Mouse (Mus musculus) midbrain, embryonic 13.5 days (tissue): ENCODE results near the gene Mfsd4b1. TPM values are rescaled to one million over a fixed set of nuclear protein-coding genes. Genes with fewer than 3 reads are reported as not detected.
A peak's percentile ranks its signal among the peaks of the same experiment; 100 is the strongest.

Experiments
- ATAC-seq: fragments of 200-750 bp; cut with Nextera tagmentation; 2 replicates; pipeline ENCODE4 v1.8.0; 2017; ENCODE audit warnings: mild to moderate bottlenecking, moderate TSS enrichment, moderate library complexity
- H3K27ac ChIP-seq: fragments of 300-500 bp; sonication (generic); 2 replicates; pipeline ENCODE4 v1.5.1; 2015; ENCODE audit warnings: inconsistent platforms, mild to moderate bottlenecking, moderate library complexity
- H3K27me3 ChIP-seq: fragments of 300-500 bp; sonication (generic); 2 replicates; pipeline ENCODE4 v1.6.1; 2015; ENCODE audit warnings: mild to moderate bottlenecking, inconsistent platforms
- H3K36me3 ChIP-seq: fragments of 300-500 bp; sonication (generic); 2 replicates; pipeline ENCODE4 v1.6.1; 2015; ENCODE audit warnings: mild to moderate bottlenecking, inconsistent platforms
- H3K4me1 ChIP-seq: fragments of 300-500 bp; sonication (generic); replicated peaks from 2 replicates; pipeline ENCODE4 v1.6.1; 2015; ENCODE audit warnings: inconsistent platforms
- H3K4me2 ChIP-seq: fragments of 300-500 bp; sonication (generic); replicated peaks from 2 replicates; pipeline ENCODE4 v1.6.1; 2015; ENCODE audit warnings: moderate library complexity, mild to moderate bottlenecking, inconsistent platforms
- H3K4me3 ChIP-seq: fragments of 300-500 bp; sonication (generic); replicated peaks from 2 replicates; pipeline ENCODE4 v1.5.1; 2015; ENCODE audit warnings: mild to moderate bottlenecking, inconsistent platforms
- H3K9ac ChIP-seq: fragments of 300-500 bp; sonication (generic); replicated peaks from 2 replicates; pipeline ENCODE4 v1.6.1; 2015; ENCODE audit warnings: mild to moderate bottlenecking, inconsistent platforms
- H3K9me3 ChIP-seq: fragments of 300-500 bp; sonication (generic); 2 replicates; pipeline ENCODE4 v1.6.1; 2016; ENCODE audit warnings: mild to moderate bottlenecking, inconsistent platforms
- WGBS: fragments of 180-500 bp; shearing (Covaris S2); methylation state at CpG from one replicate; pipeline ENCODE4 v1.1.7; 2015; 5-methylcytosine and 5-hydroxymethylcytosine counted together
- polyA plus RNA-seq: library from polyadenylated mRNA; unstranded; fragments of >200 nt; fragmentation: Nextera tagmentation; extraction: Ambion mirVana; gene quantifications from 2 replicates; pipeline ENCODE4 v1.2.1, GENCODE M21; 2015

Mfsd4b1 gene
- 0.36 and 0.46 TPM in 2 replicates for polyA plus RNA-seq

- under 1% methylated on average over 45 of the region's 46 CpGs for WGBS
- Histone ChIP-seq H3K9me3 (0 out of 2 replicates have a peak, but pooled peaks cover 3% of the 10 kb centered on the region), H3K4me2 (peak within 1 kb of the TSS; percentile 89), H3K27me3 (peaks cover 9% of the 10 kb centered on the region; the same call in 1 of the 2 replicates), H3K27ac (peak within 1 kb of the TSS; percentile 84), H3K4me1 (peaks cover 12% of the 10 kb centered on the region), H3K36me3 (no peaks in the 10 kb centered on the region), H3K4me3 (peak within 1 kb of the TSS; percentile 69), H3K9ac (peak within 1 kb of the TSS; percentile 80)
- peak; percentile 99 for ATAC-seq
Measured at GRCm38 (mm10) chr10:40024554-40025428, at the start of gene Mfsd4b1. TSS of gene Mfsd4b1 (minus strand) at chr10:40025268.

DNA sequence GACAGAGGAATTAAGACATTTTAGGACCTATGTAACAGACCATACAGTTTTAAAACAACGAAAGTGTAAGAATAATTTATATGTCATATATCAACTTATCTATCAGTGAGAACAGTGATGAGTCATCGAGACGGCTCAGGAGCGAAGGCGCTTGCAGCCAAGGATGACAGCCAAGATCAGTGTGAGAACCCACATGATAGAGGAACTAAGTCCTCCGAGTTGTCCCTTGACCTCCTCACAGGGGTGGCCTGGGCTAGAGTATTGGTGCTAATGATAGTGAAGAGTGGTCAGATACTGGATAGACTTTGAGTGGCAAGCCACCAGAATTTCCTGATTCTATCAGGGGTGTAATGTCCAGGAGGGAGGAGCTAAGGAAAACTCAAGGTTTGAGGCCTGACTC, 48.5 kb upstream of the Mfsd4b1 start:
- ATAC-seq, result no peak
- Histone ChIP-seq H3K9me3 (no peaks in the 10 kb centered on the region), H3K9ac (no peak overlapping the region), H3K27me3 (no peaks in the 10 kb centered on the region), H3K4me3 (no peak overlapping the region), H3K36me3 (no peaks in the 10 kb centered on the region), H3K27ac (no peak overlapping the region), H3K4me2 (no peak overlapping the region), H3K4me1 (no peaks in the 10 kb centered on the region; the same call in 1 of the 2 replicates)
- WGBS, result 91% methylated on average over 6 of the region's 6 CpGs

DNA sequence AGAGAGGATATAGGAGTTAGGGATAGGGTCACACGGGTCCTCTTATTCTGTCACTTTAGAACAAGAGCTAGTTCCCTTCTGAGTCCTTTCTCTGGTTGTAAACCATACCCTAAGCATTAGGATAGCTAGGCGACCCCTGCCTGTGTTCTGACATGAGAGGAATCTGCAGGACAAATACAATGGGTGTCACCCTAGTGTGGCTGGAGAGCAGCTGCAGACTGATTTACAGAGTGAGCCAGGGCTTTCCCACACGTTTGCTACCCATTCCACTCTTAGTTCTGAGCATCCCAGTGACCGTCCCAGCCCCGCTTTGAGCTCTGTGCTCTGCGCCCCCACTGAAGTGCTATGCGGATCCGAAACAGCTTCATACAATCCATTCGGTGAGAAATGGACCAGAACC, 45.6 kb upstream of the Mfsd4b1 start:
- Histone ChIP-seq H3K4me1 (no peaks in the 10 kb centered on the region; the same call in 1 of the 2 replicates), H3K4me2 (no peak overlapping the region), H3K9ac (no peak overlapping the region), H3K9me3 (no peaks in the 10 kb centered on the region), H3K27me3 (no peaks in the 10 kb centered on the region), H3K4me3 (no peak overlapping the region), H3K27ac (no peak overlapping the region), H3K36me3 (no peaks in the 10 kb centered on the region)
- ATAC-seq, result no peak
- 69% methylated on average over 9 of the region's 9 CpGs for WGBS

DNA sequence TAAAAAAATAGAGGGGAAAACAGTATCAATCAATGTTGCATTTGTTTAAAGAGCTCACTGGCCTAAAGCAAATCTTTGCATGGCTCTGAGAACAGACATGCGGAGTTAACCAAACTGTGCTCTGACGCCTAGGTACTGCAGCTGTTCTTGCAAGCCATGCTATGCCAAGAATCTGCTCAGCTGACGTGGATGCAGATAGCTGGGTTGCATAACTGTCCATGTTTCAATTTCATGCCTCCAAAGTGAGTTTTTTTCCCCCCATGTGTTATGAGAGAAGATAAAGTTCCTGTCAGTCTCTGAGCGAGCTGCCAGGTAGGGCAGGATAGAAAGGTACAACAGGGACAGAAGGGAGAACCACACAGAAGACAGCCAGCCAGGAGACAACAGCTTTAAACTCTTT, 44.2 kb upstream of the Mfsd4b1 start:
- H3K4me3 ChIP-seq, result no peak overlapping the region
- 74% methylated on average over 4 of the region's 4 CpGs for whole genome bisulfite sequencing
- H3K4me1 ChIP-seq, result peaks cover 6% of the 10 kb centered on the region
- no peak overlapping the region for H3K4me2 ChIP-seq
- no peaks in the 10 kb centered on the region for H3K36me3 ChIP-seq
- no peak overlapping the region for H3K9ac ChIP-seq
- H3K27ac ChIP-seq, result no peak overlapping the region
- no peak for ATAC-seq
- H3K9me3 ChIP-seq, result no peaks in the 10 kb centered on the region
- no peaks in the 10 kb centered on the region for H3K27me3 ChIP-seq

DNA sequence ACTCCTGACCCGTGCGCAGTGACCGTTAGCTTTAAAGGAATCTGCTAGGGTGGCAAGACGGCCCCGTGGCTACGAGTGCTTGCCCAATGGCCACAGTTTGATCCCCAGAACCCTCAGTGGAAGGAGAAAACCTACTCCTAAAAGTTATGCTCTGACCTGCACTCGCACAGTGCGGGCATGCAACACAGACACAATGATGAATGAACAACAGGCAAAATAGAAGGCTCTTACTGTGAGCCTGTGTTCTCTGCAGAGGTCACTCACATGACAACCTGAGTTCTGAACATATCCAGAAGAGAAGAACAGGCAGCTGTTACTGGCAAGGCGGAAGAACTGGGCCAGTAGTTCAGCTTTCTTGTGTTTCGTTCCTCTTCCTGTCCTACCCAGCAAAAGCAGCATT, 43.5 kb upstream of the Mfsd4b1 start:
- H3K4me1 ChIP-seq, result peaks cover 6% of the 10 kb centered on the region
- no peak overlapping the region for H3K4me2 ChIP-seq
- no peak for ATAC-seq
- no peak overlapping the region for H3K4me3 ChIP-seq
- no peak overlapping the region for H3K27ac ChIP-seq
- H3K9ac ChIP-seq, result no peak overlapping the region
- H3K27me3 ChIP-seq, result no peaks in the 10 kb centered on the region
- H3K9me3 ChIP-seq, result no peaks in the 10 kb centered on the region
- H3K36me3 ChIP-seq, result no peaks in the 10 kb centered on the region
- 84% methylated on average over 10 of the region's 10 CpGs for WGBS

DNA sequence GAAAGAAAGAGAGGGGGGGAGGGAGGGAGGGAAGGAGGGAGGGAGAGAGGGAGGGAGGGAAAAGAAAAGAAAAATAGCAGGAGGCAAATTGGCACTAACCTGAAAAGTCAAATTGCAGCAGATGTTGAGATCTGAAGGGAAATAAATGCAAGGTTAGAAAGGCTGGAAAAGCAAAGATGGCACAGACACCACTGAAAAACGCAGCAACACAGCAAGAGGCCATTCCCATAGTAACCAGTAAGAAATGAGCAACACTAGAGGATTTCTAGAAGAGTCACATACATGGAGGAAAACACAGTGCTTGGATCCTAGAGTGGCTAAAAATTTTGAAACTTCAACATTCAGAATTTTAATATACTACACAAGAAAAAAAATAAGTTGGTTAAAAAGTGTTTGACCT, 42.5 kb upstream of the Mfsd4b1 start:
- no peak overlapping the region for H3K4me2 ChIP-seq
- H3K27ac ChIP-seq, result no peak overlapping the region
- no peaks in the 10 kb centered on the region for H3K27me3 ChIP-seq
- H3K9ac ChIP-seq, result no peak overlapping the region
- H3K36me3 ChIP-seq, result no peaks in the 10 kb centered on the region
- H3K4me3 ChIP-seq, result no peak overlapping the region
- ATAC-seq, result no peak
- 8% methylated on average over 1 of the region's 1 CpGs for WGBS
- no peaks in the 10 kb centered on the region for H3K9me3 ChIP-seq
- H3K4me1 ChIP-seq, result peaks cover 6% of the 10 kb centered on the region

- no peak overlapping the region for H3K4me3 ChIP-seq
- no peaks in the 10 kb centered on the region for H3K9me3 ChIP-seq
- H3K4me2 ChIP-seq, result no peak overlapping the region
- 9% methylated on average over 1 of the region's 1 CpGs for WGBS
- no peak overlapping the region for H3K9ac ChIP-seq
- ATAC-seq, result no peak
- H3K4me1 ChIP-seq, result peaks cover 6% of the 10 kb centered on the region
- H3K36me3 ChIP-seq, result no peaks in the 10 kb centered on the region
- no peaks in the 10 kb centered on the region for H3K27me3 ChIP-seq
- H3K27ac ChIP-seq, result no peak overlapping the region
Measured at GRCm38 (mm10) chr10:40067071-40067470, 42.0 kb upstream of the Mfsd4b1 start.

- no peaks in the 10 kb centered on the region for H3K27me3 ChIP-seq
- no peaks in the 10 kb centered on the region for H3K36me3 ChIP-seq
- H3K9me3 ChIP-seq, result no peaks in the 10 kb centered on the region
- WGBS, result 21% methylated on average over 3 of the region's 3 CpGs
- peaks cover 6% of the 10 kb centered on the region for H3K4me1 ChIP-seq
- H3K27ac ChIP-seq, result peak overlapping the region; percentile 47
- no peak overlapping the region for H3K4me3 ChIP-seq
- no peak overlapping the region for H3K4me2 ChIP-seq
- ATAC-seq, result peak; percentile 55; the same call in 1 of the 2 replicates
- no peak overlapping the region for H3K9ac ChIP-seq
Measured at GRCm38 (mm10) chr10:40065357-40065756, 40.3 kb upstream of the Mfsd4b1 start.

- ATAC-seq, result no peak
- H3K4me1 ChIP-seq, result peaks cover 9% of the 10 kb centered on the region
- no peak overlapping the region for H3K27ac ChIP-seq
- H3K4me3 ChIP-seq, result no peak overlapping the region
- no peaks in the 10 kb centered on the region for H3K36me3 ChIP-seq
- no peak overlapping the region for H3K4me2 ChIP-seq
- H3K9ac ChIP-seq, result no peak overlapping the region
- no peaks in the 10 kb centered on the region for H3K27me3 ChIP-seq
- H3K9me3 ChIP-seq, result no peaks in the 10 kb centered on the region
- WGBS, result 33% methylated on average over 5 of the region's 5 CpGs
Measured at GRCm38 (mm10) chr10:40063291-40063890, 38.3 kb upstream of the Mfsd4b1 start.

DNA sequence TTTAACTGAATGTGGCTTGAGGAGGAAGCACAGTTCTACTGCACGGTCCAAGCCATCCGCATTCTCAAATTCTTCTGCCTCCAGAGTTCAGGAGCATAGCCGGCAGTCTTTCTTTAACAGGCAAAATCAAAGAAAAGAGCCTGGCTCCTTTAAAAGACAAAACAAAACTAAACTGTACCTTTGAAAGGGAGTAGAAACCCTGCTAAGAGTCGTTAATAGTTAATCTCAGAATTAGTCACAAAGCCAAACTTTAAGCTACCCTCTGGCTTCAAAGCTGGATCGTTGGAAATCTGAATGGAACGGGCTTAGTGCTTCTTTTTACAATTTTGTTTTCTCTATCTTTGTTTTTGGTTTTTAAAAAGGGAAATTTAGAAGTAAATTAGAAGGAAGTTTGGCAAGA, 37.7 kb upstream of the Mfsd4b1 start:
- Histone ChIP-seq H3K27ac (no peak overlapping the region), H3K4me3 (no peak overlapping the region), H3K4me1 (peaks cover 9% of the 10 kb centered on the region), H3K9ac (no peak overlapping the region), H3K4me2 (no peak overlapping the region), H3K36me3 (no peaks in the 10 kb centered on the region), H3K9me3 (no peaks in the 10 kb centered on the region), H3K27me3 (no peaks in the 10 kb centered on the region)
- no peak for ATAC-seq
- WGBS, result 39% methylated on average over 6 of the region's 6 CpGs

- Histone ChIP-seq H3K27ac (no peak overlapping the region), H3K4me2 (no peak overlapping the region), H3K9me3 (no peaks in the 10 kb centered on the region), H3K9ac (no peak overlapping the region), H3K27me3 (no peaks in the 10 kb centered on the region), H3K4me1 (peaks cover 9% of the 10 kb centered on the region), H3K36me3 (no peaks in the 10 kb centered on the region), H3K4me3 (no peak overlapping the region)
- ATAC-seq, result no peak
- 86% methylated on average over 5 of the region's 5 CpGs for WGBS
Measured at GRCm38 (mm10) chr10:40061926-40062325, 36.9 kb upstream of the Mfsd4b1 start.

DNA sequence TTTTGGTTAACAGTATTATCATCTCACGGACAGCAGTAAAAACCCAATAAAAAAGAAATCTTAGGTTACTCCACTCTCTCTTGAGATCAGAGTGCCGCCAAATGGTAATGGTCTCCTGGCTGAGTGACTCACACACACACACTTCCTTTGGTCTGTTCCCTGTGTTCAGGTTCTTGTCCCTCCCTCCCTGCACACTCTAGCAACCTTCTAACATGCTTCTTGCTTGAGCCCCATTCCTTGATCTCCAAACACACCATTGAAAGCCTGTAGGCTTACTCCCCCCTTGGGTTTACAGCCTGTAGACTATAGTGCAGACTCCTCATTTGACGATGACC, 33.7 kb upstream of the Mfsd4b1 start:
- Histone ChIP-seq H3K4me2 (no peak overlapping the region), H3K27ac (no peak overlapping the region), H3K9me3 (no peaks in the 10 kb centered on the region), H3K9ac (no peak overlapping the region), H3K36me3 (no peaks in the 10 kb centered on the region), H3K27me3 (no peaks in the 10 kb centered on the region), H3K4me3 (no peak overlapping the region), H3K4me1 (0 out of 2 replicates have a peak, but pooled peaks cover 3% of the 10 kb centered on the region)
- ATAC-seq, result 0 out of 2 replicates have a peak, but pooled peaks have one; percentile 9
- WGBS, result 86% methylated on average over 3 of the region's 3 CpGs
